Mouse (Mus musculus) small intestine, adult 2 months (tissue): ENCODE results near the gene Olfr1346.

Source experiments
- CTCF ChIP-seq: fragments of 200-500 bp; IDR thresholded peaks from 2 replicates; pipeline ENCODE4 v1.5.1; 2012; ENCODE audit warnings: low read depth, mild to moderate bottlenecking, control low read depth, inconsistent platforms, low read length, moderate library complexity, mixed read lengths; ENCODE audit not compliant: insufficient replicate concordance, insufficient read length; ENCODE audit errors: extremely low read depth
- POLR2A ChIP-seq: fragments of 200-500 bp; IDR thresholded peaks from 2 replicates; pipeline ENCODE4 v1.6.1; 2012; ENCODE audit warnings: low read depth, mild to moderate bottlenecking, control low read depth, inconsistent platforms, low read length, moderate library complexity

DNA sequence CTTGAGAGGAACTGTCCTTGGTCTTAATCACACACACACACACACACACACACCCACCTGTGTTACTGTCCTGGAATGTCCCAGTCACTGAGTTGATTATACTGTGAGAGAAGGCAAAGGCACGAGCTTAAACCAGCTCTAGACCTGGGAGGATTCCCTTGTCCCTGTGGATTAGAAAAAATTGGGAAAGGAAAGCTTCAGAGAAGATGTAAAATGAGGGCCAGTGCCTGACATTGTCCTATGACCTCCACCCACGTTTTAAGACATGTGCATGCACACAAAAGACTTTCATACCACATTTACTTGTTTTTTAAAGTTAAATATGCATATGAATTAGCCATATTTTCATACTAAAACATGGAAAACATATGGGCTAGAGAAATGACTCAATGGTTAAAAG, 19.9 kb downstream of the Olfr1346 start, which contains the start of gene Olfr5:
- no peak for TF ChIP-seq CTCF
- TF ChIP-seq POLR2A, result no peak
